Mouse (Mus musculus): ENCODE measurements around the gene Apol8.

GRCm38 (mm10) chr15:77757586-77758226, 903 bp upstream of the Apol8 start:
- TF ChIP-seq CTCF (IDR thresholded peaks at IDR 0.05; ENCODE audit: low read depth): peak; percentile 65
- no peak for TF ChIP-seq EP300 (IDR thresholded peaks at IDR 0.05; ENCODE audit: low read depth)
